In the genomic region with DNA sequence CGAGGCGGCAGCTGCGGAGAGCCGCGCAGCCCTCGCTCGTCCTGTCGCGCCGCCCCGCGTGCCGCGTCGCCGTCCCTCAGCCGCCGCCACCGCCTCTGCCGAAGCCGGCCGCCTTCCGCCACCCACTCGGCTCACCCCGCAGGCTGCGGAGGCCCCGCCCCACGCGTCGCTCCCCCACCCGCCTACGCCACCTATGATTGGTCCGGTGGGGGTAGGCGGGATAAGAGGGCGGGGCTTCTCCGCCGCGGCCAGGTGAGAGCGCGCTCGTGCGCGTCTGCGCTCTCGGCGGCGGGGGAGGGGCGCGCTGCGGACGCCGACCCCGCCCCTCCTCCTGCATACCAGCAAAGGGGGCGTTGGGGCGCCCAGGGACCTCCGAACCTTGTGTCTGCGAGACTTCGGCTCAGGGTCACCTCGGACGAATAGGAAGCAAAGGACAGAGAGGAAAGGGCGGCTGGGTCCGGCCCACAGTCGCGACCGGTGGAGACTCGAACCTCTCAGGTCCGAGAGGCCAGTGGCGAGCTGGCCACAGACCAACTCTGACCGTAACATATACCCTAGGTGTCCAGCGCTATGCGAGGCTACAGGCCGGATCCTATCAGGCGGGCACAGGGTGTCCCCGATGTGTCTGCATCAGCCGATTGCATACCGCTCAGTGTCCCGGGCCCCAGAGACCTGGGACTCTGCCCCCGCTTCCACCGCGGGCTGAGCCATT, we compare ENCODE assay signal across 8 mouse cellular contexts. TPM values are rescaled to one million over a fixed set of nuclear protein-coding genes. Genes with fewer than 3 reads are reported as not detected.
DNase-seq lines count a peak whose midpoint lies in the region; ATAC-seq and TF ChIP-seq lines count a peak whose summit lies in the region.

A gene (minus strand): TSS at position 141 of the 712 bp plus-strand sequence.

- DNase-seq in ZHBTc4 (ENCODE audit: low read depth, low spot score), result peak; percentile 96
- DNase-seq in cerebellum, postnatal 4 days (ENCODE audit: low spot score in 2 of 2), result peak; percentile 78 to 91
- DNase-seq in gastrocnemius, adult 2 months, result peak; percentile 95
- peak; percentile 87 for DNase-seq in left cerebral cortex, adult 11 months (ENCODE audit: low spot score)
- DNase-seq in lung, postnatal 36 days, result peak; percentile 93
- DNase-seq in retina, embryonic 14.5 days (ENCODE audit: low spot score), result peak; percentile 90
- DNase-seq in thymus, postnatal 36 days, result peak; percentile 94 to 96

- 0 out of 2 replicates have a peak, but pooled peaks cover 2% of the 10 kb centered on the region for H3K27me3 ChIP-seq in hindbrain, embryonic 16.5 days (replicated peaks; ENCODE audit: control insufficient read depth, insufficient read depth, low read length)

- no peaks in the 10 kb centered on the region for H3K9me3 ChIP-seq in hindbrain, embryonic 16.5 days (ENCODE audit: control insufficient read depth, low read length)

- peak within 1 kb of the TSS; percentile 88 for H3K27ac ChIP-seq in gastrocnemius, adult 2 months
- peak within 1 kb of the TSS; percentile 97 for H3K27ac ChIP-seq in hindbrain, embryonic 16.5 days (ENCODE audit: low read depth, low read length)

- peak within 1 kb of the TSS; percentile 68 for H3K4me2 ChIP-seq in hindbrain, embryonic 16.5 days (ENCODE audit: low read length)

- peak; percentile 96 for ATAC-seq in hindbrain, embryonic 16.5 days

- intact Hi-C loops in gastrocnemius, adult 2 months (cut with DNase I), result no loop called here

- no peaks in the 10 kb centered on the region for H3K36me3 ChIP-seq in hindbrain, embryonic 16.5 days (ENCODE audit: control insufficient read depth, insufficient read depth, low read length)

- peak within 1 kb of the TSS; percentile 95 for H3K9ac ChIP-seq in hindbrain, embryonic 16.5 days (ENCODE audit: low read depth, low read length)

- TF ChIP-seq CTCF in gastrocnemius, adult 2 months (IDR thresholded peaks at IDR 0.05), result no peak

- under 1% methylated on average over 76 of the region's 80 CpGs for WGBS in hindbrain, embryonic 16.5 days

- peaks cover 9% of the 10 kb centered on the region for H3K4me1 ChIP-seq in hindbrain, embryonic 16.5 days (ENCODE audit: control insufficient read depth, insufficient read depth, low read depth, low read length)

- H3K4me3 ChIP-seq in gastrocnemius, adult 2 months, result peak within 1 kb of the TSS; percentile 78
- peak within 1 kb of the TSS; percentile 89 for H3K4me3 ChIP-seq in hindbrain, embryonic 16.5 days (ENCODE audit: low read length)

RNA-seq across cellular contexts. Expression of the gene that starts here (rescaled TPM):
- 1 to 10 TPM; 6.7 to 7.1 TPM for total RNA-seq in gastrocnemius, adult 2 months (2021)
- 17.9 and 36.4 TPM in 2 replicates for polyA plus RNA-seq in hindbrain, embryonic 16.5 days (2015; fragmentation: Nextera tagmentation; extraction: Ambion mirVana)

Comparison
In these comparisons a context has a peak if more than half of its experiments do, and no peak if none do; other contexts are left out.
1. Peak in every context shown above with its lines: DNase-seq, ATAC-seq, H3K4me3 ChIP-seq and H3K27ac ChIP-seq.